Mouse (Mus musculus) embryo, embryonic 10 days (tissue): ENCODE data around the gene Ceacam13.
"Not testable (repeated sequence)": the region's sequence is repeated elsewhere in the genome, so short reads cannot be mapped to it uniquely, and the experiment has no call there.

Experiments
- DNase-seq: peaks from one replicate; pipeline ENCODE4 v3.0.0-alpha.2; 2015; ENCODE audit warnings: low spot score

Gene Ceacam13

DNA sequence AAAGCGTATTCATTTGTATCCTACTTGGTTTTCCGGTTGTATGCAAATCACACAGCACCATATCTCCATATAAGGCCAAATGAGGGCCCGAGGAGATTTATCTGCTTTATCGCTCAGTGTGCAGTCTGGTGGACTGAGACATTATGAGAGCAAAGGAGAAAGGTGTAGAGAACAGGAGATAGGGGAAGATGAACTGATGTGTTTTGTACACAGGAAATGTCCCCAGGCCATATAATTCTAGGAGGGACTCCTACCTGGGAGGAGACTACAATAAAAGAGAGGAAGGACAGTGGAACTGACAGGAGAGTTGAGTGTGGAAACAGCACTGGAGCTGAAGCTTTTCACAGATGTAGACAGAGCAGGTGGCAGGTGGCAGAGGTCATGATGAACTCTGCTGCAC lies at the start of gene Ceacam13:
Ceacam13 (plus strand) TSS at position 301 of the 400 bp plus-strand sequence.
- no peak for DNase-seq

DNA sequence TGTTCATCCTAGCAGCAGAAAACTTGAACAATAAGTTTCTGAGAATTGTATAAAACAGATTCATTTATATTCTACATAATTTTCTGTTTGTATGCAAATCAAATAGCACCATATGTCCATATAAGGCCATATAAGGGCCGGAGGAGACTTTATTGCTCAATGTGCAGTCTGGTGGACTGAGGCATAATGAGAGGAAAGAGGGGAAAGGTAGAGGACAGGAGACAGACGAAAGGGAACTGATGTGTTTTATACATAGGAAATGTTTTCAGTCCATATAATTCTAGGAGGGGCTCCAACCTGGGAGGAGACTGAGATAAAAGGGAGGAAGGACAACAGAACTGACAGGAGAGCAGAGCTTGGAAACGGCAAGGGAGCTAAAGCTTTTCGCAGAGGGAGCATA lies 37.9 kb upstream of the Ceacam13 start, which contains the start of gene Ceacam11:
Ceacam11 (plus strand) TSS at position 301 of the 400 bp plus-strand sequence.
- no peak for DNase-seq

DNA sequence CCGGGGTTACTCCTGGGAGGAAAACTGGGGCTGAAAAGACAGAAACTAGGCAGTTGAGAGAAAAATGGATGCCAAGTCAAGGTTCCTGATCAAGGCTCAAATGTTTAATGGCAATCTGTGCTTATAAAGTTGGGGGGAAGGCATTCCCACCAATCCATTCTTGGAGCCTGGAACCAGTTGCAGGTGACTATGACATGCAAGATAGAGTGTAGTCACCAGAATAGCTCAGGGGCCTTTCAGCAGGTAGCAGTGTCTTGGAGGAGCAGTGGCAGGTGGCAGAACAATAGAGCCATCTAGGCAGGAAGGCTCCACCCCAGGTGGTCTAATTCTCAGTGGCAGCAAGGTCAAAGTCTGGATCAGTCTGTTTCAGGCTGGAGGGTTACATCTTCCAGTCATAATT lies 8.6 kb upstream of the Ceacam13 start:
- DNase-seq: not testable (repeated sequence)

DNA sequence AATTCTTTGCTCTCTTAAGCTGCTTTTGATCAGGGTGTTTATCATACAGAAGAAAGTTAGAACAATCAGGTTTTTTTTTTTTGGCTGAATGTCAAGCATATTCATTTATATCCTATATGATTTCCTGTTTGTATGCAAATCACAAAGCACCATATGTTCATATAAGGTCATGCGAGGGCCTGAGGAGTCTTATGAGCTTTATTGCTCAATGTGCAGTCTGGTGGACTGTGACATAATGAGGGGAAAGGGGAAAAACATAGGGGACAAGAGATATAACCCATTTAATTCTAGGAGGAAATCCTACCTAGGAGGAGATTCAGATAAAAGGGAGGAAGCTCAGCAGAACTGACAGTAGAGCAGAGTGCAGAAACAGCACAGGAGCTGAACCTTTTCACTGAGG lies 55.9 kb downstream of the Ceacam13 start, which contains the start of gene Ceacam12:
Ceacam12 (plus strand) TSS at position 301 of the 400 bp plus-strand sequence.
- DNase-seq: no peak
